ENCODE assay signal across 9 mouse cellular contexts in genomic region chr9:110952931-110953549, GRCm38 (mm10). TPM values are rescaled to one million over a fixed set of nuclear protein-coding genes. Genes with fewer than 3 reads are reported as not detected.
A peak's percentile ranks its signal among the peaks of the same experiment; 100 is the strongest.
DNase-seq lines count a peak whose midpoint lies in the region; ATAC-seq and TF ChIP-seq lines count a peak whose summit lies in the region.
"Had no signal": no experiment of that assay in that cellular context is flagged by ENCODE, and none has a peak within 500 bp of the region (broad histone marks: within the 10 kb centered on the region; RNA-seq: fewer than 3 reads in every experiment).

No protein-coding gene starts in this region.

- peaks cover 59% of the 10 kb centered on the region for H3K27me3 ChIP-seq in kidney, embryonic 15.5 days
- peaks cover 70% of the 10 kb centered on the region for H3K27me3 ChIP-seq in embryonic facial prominence, embryonic 10.5 days (replicated peaks; ENCODE audit: low read depth, poor library complexity, severe bottlenecking)
- no peaks in the 10 kb centered on the region for H3K27me3 ChIP-seq in hindbrain, postnatal 0 days (ENCODE audit: insufficient read depth, low read length)
- no peaks in the 10 kb centered on the region for H3K27me3 ChIP-seq in midbrain, embryonic 16.5 days (ENCODE audit: control insufficient read depth, insufficient read depth, low read depth, low read length)

- no peaks in the 10 kb centered on the region for H3K9me3 ChIP-seq in kidney, embryonic 15.5 days (replicated peaks)
- no peaks in the 10 kb centered on the region for H3K9me3 ChIP-seq in embryonic facial prominence, embryonic 10.5 days
- H3K9me3 ChIP-seq in hindbrain, postnatal 0 days (ENCODE audit: low read length): no peaks in the 10 kb centered on the region
- no peaks in the 10 kb centered on the region for H3K9me3 ChIP-seq in midbrain, embryonic 16.5 days (replicated peaks; ENCODE audit: control insufficient read depth, low read length, poor library complexity, severe bottlenecking)

- no peak for TF ChIP-seq CTCF in hindbrain, postnatal 0 days (IDR thresholded peaks at IDR 0.05; ENCODE audit: low read depth)

- H3K4me3 ChIP-seq in kidney, embryonic 15.5 days (replicated peaks): peak overlapping the region; percentile 58
- H3K4me3 ChIP-seq in embryonic facial prominence, embryonic 10.5 days: peak overlapping the region; percentile 70
- peak overlapping the region; percentile 51 for H3K4me3 ChIP-seq in hindbrain, postnatal 0 days (ENCODE audit: low read length)
- peak overlapping the region; percentile 56 for H3K4me3 ChIP-seq in midbrain, embryonic 16.5 days (ENCODE audit: low read depth, low read length)

- H3K9ac ChIP-seq in kidney, embryonic 15.5 days: no peak overlapping the region
- peak overlapping the region; percentile 56 for H3K9ac ChIP-seq in hindbrain, postnatal 0 days (replicated peaks; ENCODE audit: low read length)
- H3K9ac ChIP-seq in midbrain, embryonic 16.5 days (ENCODE audit: low read depth, low read length): peak overlapping the region; percentile 69; the same call in 1 of the 2 replicates

- no peak overlapping the region for H3K27ac ChIP-seq in kidney, embryonic 15.5 days
- no peak overlapping the region for H3K27ac ChIP-seq in embryonic facial prominence, embryonic 10.5 days (replicated peaks)
- H3K27ac ChIP-seq in hindbrain, postnatal 0 days: peak overlapping the region; percentile 80
- H3K27ac ChIP-seq in midbrain, embryonic 16.5 days (ENCODE audit: low read length): peak overlapping the region; percentile 83

- DNase-seq in kidney, adult 8-10 months: no peak
- no peak for DNase-seq in embryonic facial prominence, embryonic 10.5 days (ENCODE audit: low spot score)
- no peak for DNase-seq in hindbrain, postnatal 0 days (ENCODE audit: low spot score)
- DNase-seq in spleen, adult 18-20 months: no peak
- no peak for DNase-seq in gastrocnemius, postnatal 36 days
- DNase-seq: cerebellum, adult 11 months had no signal

- intact Hi-C loops in gastrocnemius, postnatal 36 days (cut with DNase I): no loop called here

- no peak for ATAC-seq in kidney, embryonic 15.5 days (replicated peaks; ENCODE audit: low FRiP score)
- no peak for ATAC-seq in hindbrain, postnatal 0 days
- no peak for ATAC-seq in midbrain, embryonic 16.5 days
- ATAC-seq in granulocyte monocyte progenitor cell, adult 5-6 weeks (replicated peaks; ENCODE audit: poor library complexity, severe bottlenecking): no peak

- peak overlapping the region; percentile 92 for H3K4me2 ChIP-seq in kidney, embryonic 15.5 days
- peak overlapping the region; percentile 93 for H3K4me2 ChIP-seq in hindbrain, postnatal 0 days (ENCODE audit: low read depth, low read length)
- H3K4me2 ChIP-seq in midbrain, embryonic 16.5 days (ENCODE audit: low read length): peak overlapping the region; percentile 73

- peaks cover 4% of the 10 kb centered on the region; the same call in 1 of the 2 replicates for H3K4me1 ChIP-seq in kidney, embryonic 15.5 days
- H3K4me1 ChIP-seq in embryonic facial prominence, embryonic 10.5 days: peaks cover 10% of the 10 kb centered on the region
- H3K4me1 ChIP-seq in hindbrain, postnatal 0 days (ENCODE audit: insufficient read depth, low read length): no peaks in the 10 kb centered on the region
- H3K4me1 ChIP-seq in midbrain, embryonic 16.5 days (ENCODE audit: control insufficient read depth, insufficient read depth, low read length): peaks cover 4% of the 10 kb centered on the region

- WGBS in kidney, embryonic 15.5 days: 45% methylated on average over 5 of the region's 5 CpGs
- WGBS in embryonic facial prominence, embryonic 10.5 days: 45% methylated on average over 5 of the region's 5 CpGs
- WGBS in hindbrain, postnatal 0 days: 38% methylated on average over 5 of the region's 5 CpGs
- 43% methylated on average over 5 of the region's 5 CpGs for WGBS in midbrain, embryonic 16.5 days

- no peaks in the 10 kb centered on the region for H3K36me3 ChIP-seq in kidney, embryonic 15.5 days
- H3K36me3 ChIP-seq in embryonic facial prominence, embryonic 10.5 days (replicated peaks): no peaks in the 10 kb centered on the region
- H3K36me3 ChIP-seq in hindbrain, postnatal 0 days (ENCODE audit: insufficient read depth, low read length): no peaks in the 10 kb centered on the region
- no peaks in the 10 kb centered on the region for H3K36me3 ChIP-seq in midbrain, embryonic 16.5 days (ENCODE audit: control insufficient read depth, insufficient read depth, low read length)

RNA-seq across cellular contexts. Expression of gene Lrrc2, which starts 1.7 kb away (rescaled TPM):
- 0.21 and 0.30 TPM in 2 replicates for polyA plus RNA-seq in kidney, embryonic 15.5 days (2015; fragmentation: Nextera tagmentation; extraction: Ambion mirVana)
- polyA plus RNA-seq in embryonic facial prominence, embryonic 10.5 days (2016; fragmentation: Nextera tagmentation; extraction: Ambion mirVana): 0.14 and 0.15 TPM in 2 replicates
- 0.78 and 8.3 TPM in 2 replicates for total RNA-seq in hindbrain, postnatal 0 days (2014; rRNA removed)
- polyA plus RNA-seq in hindbrain, postnatal 0 days (2015; fragmentation: Nextera tagmentation; extraction: Ambion mirVana): 1.3 and 2.6 TPM in 2 replicates
- 0.29 and 1.2 TPM in 2 replicates for polyA plus RNA-seq in midbrain, embryonic 16.5 days (2015; fragmentation: Nextera tagmentation; extraction: Ambion mirVana)
- not detected in 2 replicates for total RNA-seq in granulocyte monocyte progenitor cell, adult 5-6 weeks (2014; fragmentation: Nextera tagmentation)
- 0.21 TPM in 1 of 2 replicates, not detected in the other for total RNA-seq in granulocyte monocyte progenitor cell, adult 5-6 weeks (2017)
- 10 to 100 TPM; 45.8 to 73.6 TPM for total RNA-seq in gastrocnemius, postnatal 36 days (2021)

RNA-seq across cellular contexts. Expression of gene Tdgf1, which starts 7.1 kb away (rescaled TPM):
- polyA plus RNA-seq in kidney, embryonic 15.5 days (2015; fragmentation: Nextera tagmentation; extraction: Ambion mirVana): not detected in 2 replicates
- polyA plus RNA-seq in embryonic facial prominence, embryonic 10.5 days (2016; fragmentation: Nextera tagmentation; extraction: Ambion mirVana): not detected in 2 replicates
- total RNA-seq in hindbrain, postnatal 0 days (2014; rRNA removed): 1.5 TPM in 1 of 2 replicates, not detected in the other
- polyA plus RNA-seq in hindbrain, postnatal 0 days (2015; fragmentation: Nextera tagmentation; extraction: Ambion mirVana): 0.66 and 0.87 TPM in 2 replicates
- polyA plus RNA-seq in midbrain, embryonic 16.5 days (2015; fragmentation: Nextera tagmentation; extraction: Ambion mirVana): not detected in 2 replicates
- total RNA-seq in granulocyte monocyte progenitor cell, adult 5-6 weeks (2014; fragmentation: Nextera tagmentation): not detected in 2 replicates
- not detected in 2 replicates for total RNA-seq in granulocyte monocyte progenitor cell, adult 5-6 weeks (2017)
- total RNA-seq in gastrocnemius, postnatal 36 days (2021): not detected

RNA-seq across cellular contexts. Expression of gene Fam240a, which starts 36.4 kb away (rescaled TPM):
- not detected in 2 replicates for polyA plus RNA-seq in kidney, embryonic 15.5 days (2015; fragmentation: Nextera tagmentation; extraction: Ambion mirVana)
- polyA plus RNA-seq in embryonic facial prominence, embryonic 10.5 days (2016; fragmentation: Nextera tagmentation; extraction: Ambion mirVana): not detected in 2 replicates
- not detected in 2 replicates for total RNA-seq in hindbrain, postnatal 0 days (2014; rRNA removed)
- polyA plus RNA-seq in hindbrain, postnatal 0 days (2015; fragmentation: Nextera tagmentation; extraction: Ambion mirVana): not detected in 2 replicates
- polyA plus RNA-seq in midbrain, embryonic 16.5 days (2015; fragmentation: Nextera tagmentation; extraction: Ambion mirVana): not detected in 2 replicates
- not detected in 2 replicates for total RNA-seq in granulocyte monocyte progenitor cell, adult 5-6 weeks (2014; fragmentation: Nextera tagmentation)
- total RNA-seq in granulocyte monocyte progenitor cell, adult 5-6 weeks (2017): not detected in 2 replicates
- total RNA-seq in gastrocnemius, postnatal 36 days (2021): 1 to 10 TPM in 1 of 2 experiments, not detected in 1; 1.2 TPM

RNA-seq across cellular contexts. Expression of gene Rtp3, which starts 37.3 kb away (rescaled TPM):
- polyA plus RNA-seq in kidney, embryonic 15.5 days (2015; fragmentation: Nextera tagmentation; extraction: Ambion mirVana): 0.86 and 1.0 TPM in 2 replicates
- polyA plus RNA-seq in embryonic facial prominence, embryonic 10.5 days (2016; fragmentation: Nextera tagmentation; extraction: Ambion mirVana): 0.11 and 0.40 TPM in 2 replicates
- 1.4 TPM in 1 of 2 replicates, not detected in the other for total RNA-seq in hindbrain, postnatal 0 days (2014; rRNA removed)
- not detected in 2 replicates for polyA plus RNA-seq in hindbrain, postnatal 0 days (2015; fragmentation: Nextera tagmentation; extraction: Ambion mirVana)
- polyA plus RNA-seq in midbrain, embryonic 16.5 days (2015; fragmentation: Nextera tagmentation; extraction: Ambion mirVana): 0.20 TPM in 1 of 2 replicates, not detected in the other
- not detected in 2 replicates for total RNA-seq in granulocyte monocyte progenitor cell, adult 5-6 weeks (2014; fragmentation: Nextera tagmentation)
- not detected in 2 replicates for total RNA-seq in granulocyte monocyte progenitor cell, adult 5-6 weeks (2017)
- 1 to 10 TPM in 1 of 2 experiments, under 1 TPM in 1; 0.54 to 1.3 TPM for total RNA-seq in gastrocnemius, postnatal 36 days (2021)

Comparison
In these comparisons a context has a peak if more than half of its experiments do, and no peak if none do; other contexts are left out.
1. H3K27ac ChIP-seq: peak in hindbrain, postnatal 0 days (single experiment) and midbrain, embryonic 16.5 days (single experiment); none in kidney, embryonic 15.5 days (single experiment) and embryonic facial prominence, embryonic 10.5 days (single experiment).
2. Peak in every context shown above with its lines, with median percentiles within 50 percentile points of each other: H3K4me2 ChIP-seq and H3K4me3 ChIP-seq.